Mouse (Mus musculus): ENCODE data around the gene Cse1l. TPM values are rescaled to one million over a fixed set of nuclear protein-coding genes. Genes with fewer than 3 reads are reported as not detected.

Cse1l gene
- polyA plus RNA-seq, 1 experiment: 13.7 TPM

DNA sequence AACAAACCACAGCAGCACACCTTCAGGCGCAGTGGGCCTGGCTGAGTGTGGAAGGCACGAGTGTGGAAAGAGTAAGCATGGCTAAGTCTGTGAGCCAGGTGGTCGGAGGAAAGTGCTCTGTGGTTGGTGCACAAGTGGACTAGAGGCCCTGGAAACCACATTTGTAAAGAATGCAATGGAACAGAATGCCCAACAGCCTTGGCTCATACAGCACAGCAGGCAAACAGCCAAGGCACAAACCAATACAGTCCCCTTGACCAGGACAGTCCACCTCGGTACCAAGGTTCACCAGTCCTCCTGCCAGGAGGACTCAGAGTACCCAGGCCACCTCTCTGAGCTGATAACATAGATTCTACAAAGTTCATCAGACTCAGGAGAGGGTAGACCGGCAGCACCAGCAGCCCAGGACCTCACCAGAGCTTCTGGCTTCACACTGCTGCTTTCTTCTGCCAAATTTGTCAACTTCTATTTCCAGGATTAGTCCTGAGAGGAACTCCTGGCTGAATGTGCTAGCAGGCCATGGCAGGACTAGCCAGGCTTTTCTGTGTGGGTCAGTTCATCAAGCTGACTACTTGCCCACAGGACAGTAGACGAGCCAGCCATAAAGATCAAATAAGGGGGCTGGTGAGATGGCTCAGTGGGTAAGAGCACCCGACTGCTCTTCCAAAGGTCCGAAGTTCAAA, 54.9 kb downstream of the Cse1l start:
- 73% methylated on average over 8 of the region's 8 CpGs for WGBS
- no peak for DNase-seq (ENCODE audit: low read depth, low spot score)

DNA sequence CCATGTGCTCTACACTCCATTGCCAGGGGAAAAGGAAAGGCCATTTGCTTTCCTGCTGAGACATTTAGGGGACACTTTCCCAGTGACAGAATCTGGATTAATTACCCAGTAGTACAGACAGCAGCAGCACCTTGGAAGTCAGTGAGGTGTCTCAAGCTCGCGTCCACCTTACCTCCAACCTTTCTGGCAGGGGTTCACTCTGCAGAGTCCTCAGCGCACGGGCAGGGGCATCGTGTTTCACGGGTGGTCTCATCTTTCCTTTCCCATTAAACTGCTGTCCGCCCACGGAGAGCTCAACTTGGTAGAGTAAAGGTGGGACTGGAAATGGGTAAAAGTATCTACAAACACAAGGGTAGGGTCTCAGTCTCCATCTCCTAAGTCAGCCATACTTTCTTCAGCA, 57.4 kb downstream of the Cse1l start:
- 93% methylated on average over 8 of the region's 8 CpGs for WGBS
- no peak for DNase-seq (ENCODE audit: low read depth, low spot score)

GRCm38 (mm10) chr2:166964773-166965172, 58.9 kb downstream of the Cse1l start:
- 73% methylated on average over 2 of the region's 2 CpGs for WGBS
- no peak for DNase-seq (ENCODE audit: low read depth, low spot score)

DNA sequence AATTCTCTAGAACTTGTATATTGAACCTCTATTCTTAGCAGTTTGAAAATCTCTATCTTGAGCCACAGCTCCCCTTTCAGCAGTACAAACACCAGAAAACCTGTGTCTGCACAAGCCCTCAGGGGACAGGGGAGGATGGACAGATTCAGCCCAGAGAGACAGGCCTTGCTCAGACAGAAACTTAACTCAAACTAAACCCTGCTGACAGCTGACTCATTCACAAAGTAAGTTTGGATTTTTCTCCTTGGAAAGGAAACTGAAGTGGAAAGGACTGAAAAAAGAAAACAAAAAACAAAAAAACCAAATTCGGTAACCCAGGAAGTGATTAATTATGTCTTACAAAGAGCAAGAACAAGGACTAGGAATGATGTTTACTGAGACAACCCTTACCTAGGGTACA, 67.3 kb downstream of the Cse1l start:
- DNase-seq (ENCODE audit: low read depth, low spot score): no peak
- 50% methylated on average over 1 of the region's 1 CpGs for WGBS

- 66% methylated on average over 6 of the region's 6 CpGs for WGBS
Observed at GRCm38 (mm10) chr2:166974177-166974872, 68.5 kb downstream of the Cse1l start.

DNA sequence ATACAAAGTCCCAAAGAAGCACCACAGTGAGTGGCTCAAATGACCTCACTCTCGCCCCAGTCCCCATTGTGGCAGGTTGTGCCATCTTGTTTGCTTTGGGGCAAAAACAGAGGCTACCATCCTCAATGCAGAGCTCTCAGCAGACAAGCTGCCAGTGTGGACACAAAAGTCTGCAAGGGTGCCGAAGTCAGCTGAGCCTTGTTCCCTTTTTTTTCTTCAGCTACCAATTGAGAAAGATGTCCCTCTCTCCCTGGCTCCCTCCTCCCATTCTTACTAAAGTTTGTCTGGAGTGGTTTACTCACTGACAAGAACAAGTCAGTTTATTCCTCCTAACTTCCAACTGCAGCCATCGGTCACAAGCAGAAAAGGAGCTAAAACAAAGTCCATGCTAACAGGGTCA, 70.5 kb downstream of the Cse1l start:
- no peak for DNase-seq (ENCODE audit: low read depth, low spot score)
- 56% methylated on average over 3 of the region's 3 CpGs for WGBS

More at GRCm38 (mm10) chr2:166974177-166974872, 68.5 kb downstream of the Cse1l start:
- no peak for DNase-seq (ENCODE audit: low read depth, low spot score)

GRCm38 (mm10) chr2:166977490-166977889, 71.7 kb downstream of the Cse1l start:
- DNase-seq (ENCODE audit: low read depth, low spot score): no peak
- 69% methylated on average over 3 of the region's 3 CpGs for WGBS

GRCm38 (mm10) chr2:166980161-166980560, 74.3 kb downstream of the Cse1l start:
- no peak for DNase-seq (ENCODE audit: low read depth, low spot score)
- 63% methylated on average over 2 of the region's 2 CpGs for WGBS

DNA sequence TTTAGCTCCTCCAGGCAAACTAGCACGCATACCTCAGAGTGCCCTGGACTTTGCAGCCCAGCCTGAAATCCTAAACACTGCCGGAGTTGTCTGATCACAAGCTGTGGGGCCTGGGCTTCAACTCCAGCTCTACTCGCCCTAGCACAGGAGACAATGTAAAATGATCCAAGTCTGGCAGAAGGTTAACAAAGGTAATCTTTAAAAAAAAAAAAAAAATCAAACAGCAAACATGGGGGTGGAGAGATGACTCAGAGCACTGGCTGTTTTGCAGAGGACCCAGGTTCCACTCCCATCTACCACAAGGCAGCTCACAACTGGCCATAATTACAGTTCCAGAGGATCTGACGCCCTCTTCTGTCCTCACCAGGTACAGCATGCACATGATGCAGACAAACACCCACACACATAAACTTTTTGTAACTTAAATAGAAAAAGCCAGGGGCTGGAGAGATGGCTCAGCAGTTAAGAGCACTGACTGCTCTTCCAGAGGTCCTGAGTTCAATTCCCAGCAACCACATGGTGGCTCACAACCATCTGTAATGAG, 77.6 kb downstream of the Cse1l start:
- DNase-seq (ENCODE audit: low read depth, low spot score): no peak
- 27% methylated on average over 4 of the region's 4 CpGs for WGBS

DNA sequence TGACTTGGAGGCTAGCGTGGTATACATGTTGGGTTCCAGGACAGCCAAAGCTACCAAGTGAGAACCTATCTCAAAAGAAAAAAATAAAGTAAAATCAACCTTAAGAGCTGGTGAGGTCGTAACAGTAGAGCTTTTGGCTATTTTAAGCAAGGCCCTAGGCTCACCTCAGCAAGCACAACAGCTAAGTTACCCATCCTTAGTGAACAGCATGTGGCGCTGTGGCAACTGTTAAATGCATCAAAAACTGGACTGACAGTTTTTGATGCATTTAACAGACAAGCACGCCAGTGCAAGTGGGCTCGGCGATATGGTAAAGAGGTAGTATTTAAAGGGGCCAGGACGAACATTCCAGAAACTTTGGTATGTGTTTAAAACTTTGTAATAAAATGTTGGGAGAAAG, 85.0 kb downstream of the Cse1l start:
- DNase-seq (ENCODE audit: low read depth, low spot score): no peak
- 66% methylated on average over 7 of the region's 7 CpGs for WGBS

- DNase-seq (ENCODE audit: low read depth, low spot score): no peak
Observed at GRCm38 (mm10) chr2:166991945-166992344, 86.1 kb downstream of the Cse1l start.

GRCm38 (mm10) chr2:166995021-166995795, 89.4 kb downstream of the Cse1l start:
- DNase-seq (ENCODE audit: low read depth, low spot score): no peak
- WGBS: under 1% methylated on average over 28 of the region's 28 CpGs

Other genes starting within 250 kb of the Cse1l start
- gene Prex1, start 192.2 kb upstream of the Cse1l start, polyA plus RNA-seq (2012; rRNA removed): 12.6 and 18.2 TPM in 2 replicates
- 3.6 TPM in 2 replicates for gene Trp53rkb, start 113.5 kb upstream of the Cse1l start, polyA plus RNA-seq (2012; rRNA removed)
- gene Arfgef2, start 100.5 kb upstream of the Cse1l start, polyA plus RNA-seq (2012; rRNA removed): 9.0 and 14.2 TPM in 2 replicates
- gene Stau1, start 90.3 kb downstream of the Cse1l start, polyA plus RNA-seq (2012; rRNA removed): 20.5 and 24.6 TPM in 2 replicates
- 14.1 and 19.7 TPM in 2 replicates for gene Ddx27, start 109.2 kb downstream of the Cse1l start, polyA plus RNA-seq (2012; rRNA removed)
- gene Znfx1, start 157.0 kb downstream of the Cse1l start, polyA plus RNA-seq (2012; rRNA removed): 28.5 and 40.7 TPM in 2 replicates